Mouse (Mus musculus) embryonic fibroblast, embryonic 13.5 days (primary cell): ENCODE data around the gene Trarg1.

Experiments
- CTCF ChIP-seq: IDR thresholded peaks from 2 replicates; pipeline ENCODE4 v1.5.1; 2011; ENCODE audit warnings: mild to moderate bottlenecking, control low read depth, low read length, moderate library complexity, borderline replicate concordance; ENCODE audit not compliant: insufficient read depth
- POLR2A ChIP-seq: IDR thresholded peaks from 2 replicates; pipeline ENCODE4 v1.6.1; 2011; ENCODE audit warnings: low read depth, mild to moderate bottlenecking, control low read depth, low read length, moderate library complexity

- no peak for TF ChIP-seq CTCF
- no peak for TF ChIP-seq POLR2A
Observed at GRCm38 (mm10) chr11:76639269-76639985, 40.2 kb upstream of the Trarg1 start.
